Comparison of ENCODE assay signal across 15 mouse cellular contexts in the genomic region with DNA sequence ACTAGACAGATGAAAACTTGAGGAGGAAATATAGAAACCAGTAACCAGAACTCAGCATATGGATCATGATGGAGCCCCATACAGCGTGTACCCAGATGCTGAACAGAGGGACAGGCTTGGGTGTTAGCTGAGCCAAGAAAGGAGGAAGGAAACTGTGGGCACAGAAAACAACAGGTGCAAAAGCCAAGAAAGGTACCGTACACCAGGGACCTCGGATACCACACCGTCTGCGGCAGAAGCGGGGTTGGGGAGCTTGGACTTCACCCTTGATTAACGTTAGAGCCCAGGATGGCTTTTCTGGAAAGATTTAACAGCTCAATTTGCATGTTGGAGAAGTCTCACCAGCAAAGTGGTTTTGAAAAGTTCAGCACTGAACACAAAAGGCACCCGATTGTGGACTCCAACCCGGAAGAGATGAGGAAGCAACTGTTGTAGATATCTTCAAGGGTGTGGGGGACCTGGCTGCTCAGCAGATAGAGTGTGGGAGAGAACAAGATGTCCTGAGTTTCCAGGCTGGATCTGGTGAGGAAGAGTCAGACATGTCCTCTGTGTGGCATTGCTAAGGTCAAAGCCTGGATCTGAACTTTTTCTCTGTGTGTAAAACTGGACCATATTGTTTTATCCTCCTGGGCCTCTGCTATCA.
DNase-seq lines count a peak whose midpoint lies in the region; ATAC-seq and TF ChIP-seq lines count a peak whose summit lies in the region.
"Had no signal": no experiment of that assay in that cellular context is flagged by ENCODE, and none has a peak within 500 bp of the region (broad histone marks: within the 10 kb centered on the region; RNA-seq: fewer than 3 reads in every experiment).

No protein-coding gene starts in this region.

- in situ Hi-C loops in CH12.LX (cut with MboI; ENCODE audit: low pct_ligation_motif_present, low pct_unique_long_range_greater_than_20kb, low sequenced_read_pairs), result no loop called here

- peak; percentile 68 for DNase-seq in CH12.LX (ENCODE audit: extremely low read depth)
- DNase-seq in thymus, postnatal 25 days, result peak; percentile 29
- DNase-seq in kidney, postnatal 4 days, result no peak
- DNase-seq in gastrocnemius, postnatal 4 days (ENCODE audit: low spot score in 2 of 2), result no peak
- DNase-seq in embryo, embryonic 10 days (ENCODE audit: low spot score), result no peak
- DNase-seq: adrenal gland, postnatal 25 days; cerebellum, postnatal 25 days; layer of hippocampus, adult 9-11 months; lung, embryonic 14.5 days had no signal

- H3K4me3 ChIP-seq in CH12.LX (replicated peaks in 1 of 3; ENCODE audit: low read depth in 2 of 3, low read length in 2 of 3, poor library complexity in 1 of 3), result no peak overlapping the region
- H3K4me3 ChIP-seq: embryonic facial prominence, embryonic 13.5 days; heart, adult 2 months; hindbrain, embryonic 15.5 days had no signal

- no peaks in the 10 kb centered on the region for H3K79me2 ChIP-seq in CH12.LX (replicated peaks; ENCODE audit: control insufficient read depth, extremely low read depth, insufficient read depth, poor library complexity, severe bottlenecking)

- no peaks in the 10 kb centered on the region for H3K9me3 ChIP-seq in CH12.LX (replicated peaks; ENCODE audit: low read length)
- H3K9me3 ChIP-seq: embryonic facial prominence, embryonic 13.5 days; hindbrain, embryonic 15.5 days had no signal

- H3K4me1 ChIP-seq in CH12.LX (ENCODE audit: control insufficient read depth in 1 of 2, insufficient read depth in 2 of 2), result peaks cover 0 to 23% of the 10 kb centered on the region in 2 experiments; a peak in 2 of 4 replicates
- H3K4me1 ChIP-seq: hindbrain, embryonic 15.5 days had no signal

- no peak; the same call in 1 of the 2 replicates for TF ChIP-seq RAD21 in CH12.LX (IDR thresholded peaks at IDR 0.05; ENCODE audit: low read depth, low read length)

- TF ChIP-seq EP300 in CH12.LX (IDR thresholded peaks at IDR 0.05; ENCODE audit: low read length), result peak; percentile 58; the same call in 1 of the 2 replicates

- TF ChIP-seq CTCF in CH12.LX (conservative IDR thresholded peaks at IDR 0.05 in 1 of 2, IDR thresholded peaks at IDR 0.05 in 1 of 2; ENCODE audit: low read depth in 2 of 2, low read length in 2 of 2), result no peak

- H3K27me3 ChIP-seq in CH12.LX (replicated peaks), result no peaks in the 10 kb centered on the region
- H3K27me3 ChIP-seq: embryonic facial prominence, embryonic 13.5 days; hindbrain, embryonic 15.5 days had no signal

- TF ChIP-seq POLR2A in CH12.LX (IDR thresholded peaks at IDR 0.05; ENCODE audit: low read depth, low read length), result no peak

- peak; percentile 85 to 96 for ATAC-seq in hematopoietic stem cell, adult 5-6 weeks (replicated peaks in 1 of 2; ENCODE audit: insufficient read depth in 1 of 2, low FRiP score in 2 of 2, low TSS enrichment in 1 of 2, low read depth in 1 of 2, poor library complexity in 2 of 2, severe bottlenecking in 2 of 2)
- ATAC-seq in neutrophil, adult 5-6 weeks (ENCODE audit: extremely low read depth, insufficient number of reproducible peaks, low FRiP score, poor library complexity, severe bottlenecking), result peak; percentile 86

- H3K27ac ChIP-seq in CH12.LX (ENCODE audit: insufficient read depth, low read depth), result no peak overlapping the region
- H3K27ac ChIP-seq: embryonic facial prominence, embryonic 13.5 days; heart, adult 2 months; hindbrain, embryonic 15.5 days; stomach, postnatal 0 days had no signal

- dilution Hi-C loops in CH12.LX (cut with MboI; ENCODE audit: extremely low pct_ligation_motif_present, extremely low pct_unique_long_range_greater_than_20kb, low sequenced_read_pairs), result no loop called here

- H3K36me3 ChIP-seq in CH12.LX (replicated peaks in 1 of 2; ENCODE audit: control insufficient read depth in 1 of 2, insufficient read depth in 1 of 2, low read length in 1 of 2), result no peaks in the 10 kb centered on the region
- H3K36me3 ChIP-seq: embryonic facial prominence, embryonic 13.5 days; hindbrain, embryonic 15.5 days had no signal

- H3K4me2 ChIP-seq in CH12.LX (ENCODE audit: insufficient read depth, low read depth, poor library complexity, severe bottlenecking), result peak overlapping the region; percentile 6; the same call in 1 of the 2 replicates
- H3K4me2 ChIP-seq: embryonic facial prominence, embryonic 13.5 days; hindbrain, embryonic 15.5 days; lung, embryonic 14.5 days had no signal

- H3K9ac ChIP-seq in CH12.LX (ENCODE audit: insufficient read depth, low read depth), result no peak overlapping the region
- H3K9ac ChIP-seq: embryonic facial prominence, embryonic 13.5 days; hindbrain, embryonic 15.5 days; lung, embryonic 14.5 days had no signal

TF ChIP-seq in CH12.LX, 34 proteins besides CTCF, POLR2A, EP300 and RAD21:
- TF ChIP-seq E2F4 (IDR thresholded peaks at IDR 0.05; ENCODE audit: insufficient replicate concordance, low read depth, low read length) (no peak), USF2 (conservative IDR thresholded peaks at IDR 0.05; ENCODE audit: low read depth, low read length) (no peak), GABPA (IDR thresholded peaks at IDR 0.05; ENCODE audit: insufficient replicate concordance, low read depth, low read length) (no peak), TBP (conservative IDR thresholded peaks at IDR 0.05; ENCODE audit: low read depth, low read length) (no peak), ELF1 (IDR thresholded peaks at IDR 0.05; ENCODE audit: low read depth, low read length) (peak; percentile 34; the same call in 1 of the 2 replicates), MYC (IDR thresholded peaks at IDR 0.05; ENCODE audit: low read depth, low read length) (no peak)
TF ChIP-seq in CH12.LX: peak in this region for 1.

Comparison
In these comparisons a context has a peak if more than half of its experiments do, and no peak if none do; other contexts are left out.
1. DNase-seq: peak in CH12.LX (single experiment) and thymus, postnatal 25 days (single experiment); none in kidney, postnatal 4 days (0 of 2), gastrocnemius, postnatal 4 days (0 of 2) and embryo, embryonic 10 days (single experiment).